Mouse (Mus musculus): Measurements from ENCODE around the gene Ppp1r18. TPM values are rescaled to one million over a fixed set of nuclear protein-coding genes. Genes with fewer than 3 reads are reported as not detected.

The Ppp1r18 gene
- polyA plus RNA-seq, 1 experiment from 2014 or later = 21.0 TPM

- Histone ChIP-seq H3K27ac (replicated peaks) (no peak overlapping the region), H3K27me3 (replicated peaks) (no peaks in the 10 kb centered on the region), H3K4me2 (no peak overlapping the region), H3K4me3 (no peak overlapping the region), H3K4me1 (peaks cover 39% of the 10 kb centered on the region), H3K9ac (no peak overlapping the region), H3K36me3 (peaks cover 67% of the 10 kb centered on the region), H3K9me3 (no peaks in the 10 kb centered on the region)
- no peak for ATAC-seq (ENCODE audit: extremely low read depth, insufficient number of reproducible peaks, low FRiP score, low TSS enrichment)
- WGBS = 90% methylated on average over 4 of the region's 4 CpGs
These were observed 57.9 kb downstream of the Ppp1r18 start for GRCm38 (mm10) chr17:35923281-35923680.

MicroRNA genes within 50 kb of the gene (microRNA counts, 519-probe panel; counts per million panel counts)
- microRNA mmu-miR-1894-3p (209 counts per million, percentile 61 among the panel's probes with 10 or more counts), microRNA mmu-miR-1894-5p (209 counts per million, percentile 61 among the panel's probes with 10 or more counts)

Small RNAs within 50 kb of the gene (microRNA-seq; reads per million reads assigned to microRNA genes)
- gene Gm28033 = 2.0 reads per million, percentile 3 among the genes with 10 or more reads in this experiment
- gene Mir1894 = not detected

Other genes starting within 250 kb of the Ppp1r18 start
- gene Gm9573, start 239.0 kb upstream of the Ppp1r18 start, polyA plus RNA-seq (2015; fragmentation: Nextera tagmentation; extraction: Ambion mirVana) = not detected in 2 replicates
- gene Mucl3, start 221.9 kb upstream of the Ppp1r18 start, polyA plus RNA-seq (2015; fragmentation: Nextera tagmentation; extraction: Ambion mirVana) = 0.36 and 0.39 TPM in 2 replicates
- gene Vars2, start 198.0 kb upstream of the Ppp1r18 start, polyA plus RNA-seq (2015; fragmentation: Nextera tagmentation; extraction: Ambion mirVana) = 12.2 and 13.5 TPM in 2 replicates
- gene Gtf2h4, start 191.9 kb upstream of the Ppp1r18 start, polyA plus RNA-seq (2015; fragmentation: Nextera tagmentation; extraction: Ambion mirVana) = 25.7 and 27.7 TPM in 2 replicates
- gene Ddr1, start 161.0 kb upstream of the Ppp1r18 start, polyA plus RNA-seq (2015; fragmentation: Nextera tagmentation; extraction: Ambion mirVana) = 122 and 130 TPM in 2 replicates
- gene Ier3, start 43.9 kb upstream of the Ppp1r18 start, polyA plus RNA-seq (2015; fragmentation: Nextera tagmentation; extraction: Ambion mirVana) = 41.7 and 49.9 TPM in 2 replicates
- 81.1 and 99.0 TPM in 2 replicates for gene Flot1, start 42.4 kb upstream of the Ppp1r18 start, polyA plus RNA-seq (2015; fragmentation: Nextera tagmentation; extraction: Ambion mirVana)
- gene Tubb5, start 27.3 kb upstream of the Ppp1r18 start, polyA plus RNA-seq (2015; fragmentation: Nextera tagmentation; extraction: Ambion mirVana) = 741 and 743 TPM in 2 replicates
- 17.7 and 18.4 TPM in 2 replicates for gene Mdc1, start 24.1 kb upstream of the Ppp1r18 start, polyA plus RNA-seq (2015; fragmentation: Nextera tagmentation; extraction: Ambion mirVana)
- gene Nrm, start 4.3 kb upstream of the Ppp1r18 start, polyA plus RNA-seq (2015; fragmentation: Nextera tagmentation; extraction: Ambion mirVana) = 43.5 and 50.5 TPM in 2 replicates
- 22.8 and 27.7 TPM in 2 replicates for gene Dhx16, start 14.2 kb downstream of the Ppp1r18 start, polyA plus RNA-seq (2015; fragmentation: Nextera tagmentation; extraction: Ambion mirVana)
- gene 2310061I04Rik, start 31.8 kb downstream of the Ppp1r18 start, polyA plus RNA-seq (2015; fragmentation: Nextera tagmentation; extraction: Ambion mirVana) = 25.2 and 31.3 TPM in 2 replicates
- 53.8 and 55.3 TPM in 2 replicates for gene Atat1, start 44.5 kb downstream of the Ppp1r18 start, polyA plus RNA-seq (2015; fragmentation: Nextera tagmentation; extraction: Ambion mirVana)
- 67.8 and 75.9 TPM in 2 replicates for gene Mrps18b, start 50.8 kb downstream of the Ppp1r18 start, polyA plus RNA-seq (2015; fragmentation: Nextera tagmentation; extraction: Ambion mirVana)
- gene Ppp1r10, start 50.8 kb downstream of the Ppp1r18 start, polyA plus RNA-seq (2015; fragmentation: Nextera tagmentation; extraction: Ambion mirVana) = 24.6 and 26.3 TPM in 2 replicates
- gene Abcf1, start 104.2 kb downstream of the Ppp1r18 start, polyA plus RNA-seq (2015; fragmentation: Nextera tagmentation; extraction: Ambion mirVana) = 64.6 and 67.6 TPM in 2 replicates
- 38.9 and 40.3 TPM in 2 replicates for gene Gnl1, start 114.3 kb downstream of the Ppp1r18 start, polyA plus RNA-seq (2015; fragmentation: Nextera tagmentation; extraction: Ambion mirVana)
- gene Prr3, start 114.6 kb downstream of the Ppp1r18 start, polyA plus RNA-seq (2015; fragmentation: Nextera tagmentation; extraction: Ambion mirVana) = 17.6 and 18.1 TPM in 2 replicates
- gene H2-T24, start 155.0 kb downstream of the Ppp1r18 start, polyA plus RNA-seq (2015; fragmentation: Nextera tagmentation; extraction: Ambion mirVana) = 2.4 and 2.8 TPM in 2 replicates
- gene H2-T23, start 167.3 kb downstream of the Ppp1r18 start, polyA plus RNA-seq (2015; fragmentation: Nextera tagmentation; extraction: Ambion mirVana) = 4.8 and 5.0 TPM in 2 replicates
- gene H2-T22, start 177.2 kb downstream of the Ppp1r18 start, polyA plus RNA-seq (2015; fragmentation: Nextera tagmentation; extraction: Ambion mirVana) = 6.9 and 7.5 TPM in 2 replicates
- gene Gm6034, start 177.4 kb downstream of the Ppp1r18 start, polyA plus RNA-seq (2015; fragmentation: Nextera tagmentation; extraction: Ambion mirVana) = not detected in 2 replicates
- gene Gm11127, start 192.8 kb downstream of the Ppp1r18 start, polyA plus RNA-seq (2015; fragmentation: Nextera tagmentation; extraction: Ambion mirVana) = not detected in 2 replicates

Measured in heart, embryonic 13.5 days (tissue).